In genomic region chr12:80150624-80151023, GRCm38 (mm10) we compare ENCODE assay signal across 9 mouse cellular contexts. TPM values are rescaled to one million over a fixed set of nuclear protein-coding genes. Genes with fewer than 3 reads are reported as not detected.
A peak's percentile ranks its signal among the peaks of the same experiment; 100 is the strongest.
DNase-seq lines count a peak whose midpoint lies in the region; ATAC-seq lines count a peak whose summit lies in the region.
"Had no signal": no experiment of that assay in that cellular context is flagged by ENCODE, and none has a peak within 500 bp of the region (broad histone marks: within the 10 kb centered on the region; RNA-seq: fewer than 3 reads in every experiment).

No protein-coding gene starts in this region.

- H3K4me2 ChIP-seq in heart, embryonic 16.5 days (ENCODE audit: low read depth, low read length) = peak overlapping the region; percentile 29
- H3K4me2 ChIP-seq in intestine, embryonic 15.5 days (replicated peaks) = peak overlapping the region; percentile 24; the same call in 1 of the 2 replicates
- H3K4me2 ChIP-seq: lung, embryonic 15.5 days had no signal

- no peak overlapping the region for H3K27ac ChIP-seq in heart, embryonic 16.5 days (ENCODE audit: low read length)
- H3K27ac ChIP-seq in intestine, embryonic 15.5 days = no peak overlapping the region
- H3K27ac ChIP-seq: lung, embryonic 15.5 days had no signal

- H3K9me3 ChIP-seq in heart, embryonic 16.5 days (replicated peaks; ENCODE audit: control insufficient read depth, low read length) = peaks cover 5% of the 10 kb centered on the region; the same call in 1 of the 2 replicates
- no peaks in the 10 kb centered on the region for H3K9me3 ChIP-seq in intestine, embryonic 15.5 days
- H3K9me3 ChIP-seq: lung, embryonic 15.5 days had no signal

- no peak for DNase-seq in heart, adult 8-10 months (ENCODE audit: low spot score)
- DNase-seq in adrenal gland, postnatal 25 days = peak; percentile 39
- DNase-seq in lung, postnatal 10 days = peak; percentile 74
- no peak for DNase-seq in right cerebral cortex, adult 18-20 months
- no peak for DNase-seq in layer of hippocampus, adult 9-10 months (ENCODE audit: low spot score)
- DNase-seq in left cerebral cortex, adult 18-20 months (ENCODE audit: low spot score in 2 of 2) = no peak

- no peak for ATAC-seq in heart, embryonic 16.5 days (replicated peaks; ENCODE audit: extremely low read depth, insufficient read depth, low FRiP score)
- ATAC-seq in intestine, embryonic 15.5 days = 0 out of 2 replicates have a peak, but pooled peaks have one; percentile 50

- H3K9ac ChIP-seq in heart, embryonic 16.5 days (ENCODE audit: low read length) = no peak overlapping the region; the same call in 1 of the 2 replicates
- no peak overlapping the region for H3K9ac ChIP-seq in intestine, embryonic 15.5 days
- H3K9ac ChIP-seq: lung, embryonic 15.5 days had no signal

- no peaks in the 10 kb centered on the region for H3K36me3 ChIP-seq in heart, embryonic 16.5 days (ENCODE audit: control insufficient read depth, insufficient read depth)
- H3K36me3 ChIP-seq in intestine, embryonic 15.5 days = no peaks in the 10 kb centered on the region
- H3K36me3 ChIP-seq: lung, embryonic 15.5 days had no signal

- H3K4me1 ChIP-seq in heart, embryonic 16.5 days (ENCODE audit: control insufficient read depth, insufficient read depth, low read length) = peaks cover 2% of the 10 kb centered on the region
- 0 out of 2 replicates have a peak, but pooled peaks cover 2% of the 10 kb centered on the region for H3K4me1 ChIP-seq in intestine, embryonic 15.5 days (replicated peaks)

- peak overlapping the region; percentile 14; the same call in 1 of the 2 replicates for H3K4me3 ChIP-seq in heart, embryonic 16.5 days (ENCODE audit: low read length)
- no peak overlapping the region for H3K4me3 ChIP-seq in intestine, embryonic 15.5 days (replicated peaks)
- H3K4me3 ChIP-seq: lung, embryonic 15.5 days had no signal

- WGBS in heart, embryonic 16.5 days = 32% methylated on average over 8 of the region's 8 CpGs
- WGBS in intestine, embryonic 15.5 days = 31% methylated on average over 8 of the region's 8 CpGs

- no peaks in the 10 kb centered on the region for H3K27me3 ChIP-seq in heart, embryonic 16.5 days (ENCODE audit: control insufficient read depth, insufficient read depth, low read length)
- no peaks in the 10 kb centered on the region for H3K27me3 ChIP-seq in intestine, embryonic 15.5 days (replicated peaks)
- H3K27me3 ChIP-seq: lung, embryonic 15.5 days had no signal

RNA-seq across cellular contexts. Expression of gene Zfp36l1, which starts 37.8 kb away (rescaled TPM):
- 85.5 and 90.1 TPM in 2 replicates for polyA plus RNA-seq in heart, embryonic 16.5 days (2015; fragmentation: Nextera tagmentation; extraction: Ambion mirVana)
- total RNA-seq in heart, adult 8-10 months (2022) = 100 to 1,000 TPM in 1 of 4 experiments, 10 to 100 TPM in 3; 65.0 to 103 (median 80.0) TPM
- 225 TPM in 2 replicates for total RNA-seq in adrenal gland, postnatal 25 days (2021)
- 95.8 and 107 TPM in 2 replicates for polyA plus RNA-seq in intestine, embryonic 15.5 days (2015; fragmentation: Nextera tagmentation; extraction: Ambion mirVana)
- 10 to 100 TPM; 43.0 to 53.8 TPM for total RNA-seq in left cerebral cortex, adult 18-20 months (2021)

Comparison
In these comparisons a context has a peak if more than half of its experiments do, and no peak if none do; other contexts are left out.
1. DNase-seq: peak in adrenal gland, postnatal 25 days (single experiment) and lung, postnatal 10 days (single experiment); none in heart, adult 8-10 months (single experiment), right cerebral cortex, adult 18-20 months (single experiment), layer of hippocampus, adult 9-10 months (single experiment) and left cerebral cortex, adult 18-20 months (0 of 2).